Mouse (Mus musculus): ENCODE results near the gene Shc1.

The Shc1 gene

GRCm38 (mm10) chr3:89390699-89391662 is 27.3 kb upstream of the Shc1 start:
- peak; percentile 53 to 62 for DNase-seq

GRCm38 (mm10) chr3:89391663-89392511 is 26.4 kb upstream of the Shc1 start:
- DNase-seq, result peak; percentile 71 to 80

- peak; percentile 55 to 66 for DNase-seq
Measured at GRCm38 (mm10) chr3:89392871-89393311, 25.4 kb upstream of the Shc1 start.

GRCm38 (mm10) chr3:89393605-89394004 is 24.6 kb upstream of the Shc1 start:
- DNase-seq, result peak; percentile 99

GRCm38 (mm10) chr3:89394006-89394893 is 24.0 kb upstream of the Shc1 start, which contains the start of gene Zbtb7b:
Gene Zbtb7b, minus strand, starts transcription at chr3:89394776.
- peak; percentile 88 to 92 for DNase-seq

- DNase-seq, result peak; percentile 89 to 92
Measured at GRCm38 (mm10) chr3:89394894-89395256, 23.4 kb upstream of the Shc1 start.

GRCm38 (mm10) chr3:89395419-89395805 is 22.8 kb upstream of the Shc1 start:
- peak in 1 of 2 experiments; percentile 23 for DNase-seq

GRCm38 (mm10) chr3:89395806-89396653 is 22.2 kb upstream of the Shc1 start:
- peak; percentile 78 to 83 for DNase-seq

- no peak for DNase-seq
Measured at GRCm38 (mm10) chr3:89396654-89397005, 21.6 kb upstream of the Shc1 start.

- DNase-seq, result no peak
Measured at GRCm38 (mm10) chr3:89401329-89401728, 16.9 kb upstream of the Shc1 start.

GRCm38 (mm10) chr3:89402693-89403092 is 15.6 kb upstream of the Shc1 start, which contains the start of gene Lenep:
Gene Lenep, minus strand, starts transcription at chr3:89402793.
- no peak for DNase-seq

GRCm38 (mm10) chr3:89406887-89407286 is 11.4 kb upstream of the Shc1 start:
- no peak for DNase-seq

GRCm38 (mm10) chr3:89408448-89408847 is 9.8 kb upstream of the Shc1 start:
- DNase-seq, result no peak

GRCm38 (mm10) chr3:89409701-89410100 is 8.5 kb upstream of the Shc1 start:
- DNase-seq, result no peak

GRCm38 (mm10) chr3:89410864-89411263 is 7.4 kb upstream of the Shc1 start:
- no peak for DNase-seq

- DNase-seq, result peak; percentile 97 to 100
Measured at GRCm38 (mm10) chr3:89411490-89412393, 6.5 kb upstream of the Shc1 start, which contains the start of gene Flad1. Gene Flad1, minus strand, starts transcription at chr3:89411870.

- DNase-seq, result no peak
Measured at GRCm38 (mm10) chr3:89416158-89416557, 2.1 kb upstream of the Shc1 start.

- no peak for DNase-seq
Measured at GRCm38 (mm10) chr3:89417131-89417530, 1.1 kb upstream of the Shc1 start.

- DNase-seq, result no peak
Measured at GRCm38 (mm10) chr3:89417840-89418169, 438 bp upstream of the Shc1 start.

GRCm38 (mm10) chr3:89418861-89419250 is 613 bp downstream of the Shc1 start:
- peak; percentile 89 to 90 for DNase-seq
